Mouse (Mus musculus): ENCODE measurements at regions not wholly inside any gene's neighbourhood (a gene's known extent, or its start where the extent isn't known, plus 50 kb on each side); places are given as distances from the start of the nearest gene placed in this dataset.
A peak's percentile ranks its signal among the peaks of the same experiment; 100 is the strongest.
"Not testable (repeated sequence)": the region's sequence is repeated elsewhere in the genome, so short reads cannot be mapped to it uniquely, and the experiment has no call there.

- Histone ChIP-seq H3K9ac (no peak overlapping the region), H3K36me3 (ENCODE audit: insufficient read depth) (no peaks in the 10 kb centered on the region), H3K4me2 (no peak overlapping the region), H3K27me3 (ENCODE audit: insufficient read depth, low read length) (no peaks in the 10 kb centered on the region), H3K4me3 (ENCODE audit: low read depth, low read length) (no peak overlapping the region), H3K27ac (ENCODE audit: low read depth) (no peak overlapping the region), H3K9me3 (ENCODE audit: low read depth, low read length) (no peaks in the 10 kb centered on the region), H3K4me1 (ENCODE audit: insufficient read depth) (no peaks in the 10 kb centered on the region)
- 79% methylated on average over 5 of the region's 5 CpGs for WGBS
- ATAC-seq (ENCODE audit: insufficient read depth) (no peak), DNase-seq (no peak)
- no peak for TF ChIP-seq CTCF (IDR thresholded peaks at IDR 0.05; ENCODE audit: low read depth)
Observed at GRCm38 (mm10) chr12:48086988-48087387, 1268.3 kb upstream of the Nova1 start.

- WGBS, result 80% methylated on average over 3 of the region's 3 CpGs
- Histone ChIP-seq H3K4me2 (no peak overlapping the region), H3K27me3 (ENCODE audit: insufficient read depth, low read length) (no peaks in the 10 kb centered on the region), H3K9me3 (ENCODE audit: low read depth, low read length) (no peaks in the 10 kb centered on the region), H3K36me3 (ENCODE audit: insufficient read depth) (no peaks in the 10 kb centered on the region), H3K4me1 (ENCODE audit: insufficient read depth) (no peaks in the 10 kb centered on the region), H3K9ac (no peak overlapping the region), H3K27ac (ENCODE audit: low read depth) (no peak overlapping the region), H3K4me3 (ENCODE audit: low read depth, low read length) (no peak overlapping the region)
- TF ChIP-seq CTCF (IDR thresholded peaks at IDR 0.05; ENCODE audit: low read depth), result no peak
- DNase-seq, result no peak
- no peak for ATAC-seq (ENCODE audit: insufficient read depth)
Observed at GRCm38 (mm10) chr12:48083377-48083776, 1264.6 kb upstream of the Nova1 start.

GRCm38 (mm10) chr12:48062620-48062942 lies 1243.9 kb upstream of the Nova1 start:
- no peak overlapping the region for H3K27ac ChIP-seq (ENCODE audit: low read depth)
- H3K4me2 ChIP-seq, result no peak overlapping the region
- H3K36me3 ChIP-seq (ENCODE audit: insufficient read depth), result no peaks in the 10 kb centered on the region
- no peaks in the 10 kb centered on the region for H3K27me3 ChIP-seq (ENCODE audit: insufficient read depth, low read length)
- H3K4me1 ChIP-seq (ENCODE audit: insufficient read depth), result no peaks in the 10 kb centered on the region
- H3K9me3 ChIP-seq (ENCODE audit: low read depth, low read length), result no peaks in the 10 kb centered on the region
- H3K9ac ChIP-seq, result no peak overlapping the region
- no peak overlapping the region for H3K4me3 ChIP-seq (ENCODE audit: low read depth, low read length)
- DNase-seq, result no peak
- no peak for TF ChIP-seq CTCF (IDR thresholded peaks at IDR 0.05; ENCODE audit: low read depth)
- WGBS, result 72% methylated on average over 2 of the region's 2 CpGs
- no peak for ATAC-seq (ENCODE audit: insufficient read depth)

GRCm38 (mm10) chr12:48061898-48062619 lies 1243.3 kb upstream of the Nova1 start:
- Histone ChIP-seq H3K9ac (no peak overlapping the region), H3K36me3 (ENCODE audit: insufficient read depth) (no peaks in the 10 kb centered on the region), H3K27ac (ENCODE audit: low read depth) (no peak overlapping the region), H3K4me1 (ENCODE audit: insufficient read depth) (no peaks in the 10 kb centered on the region), H3K4me2 (no peak overlapping the region), H3K4me3 (ENCODE audit: low read depth, low read length) (no peak overlapping the region), H3K9me3 (ENCODE audit: low read depth, low read length) (no peaks in the 10 kb centered on the region), H3K27me3 (ENCODE audit: insufficient read depth, low read length) (no peaks in the 10 kb centered on the region)
- ATAC-seq (ENCODE audit: insufficient read depth) (no peak), DNase-seq (no peak)
- no peak for TF ChIP-seq CTCF (IDR thresholded peaks at IDR 0.05; ENCODE audit: low read depth)
- WGBS, result 70% methylated on average over 8 of the region's 8 CpGs

- Histone ChIP-seq H3K27ac (ENCODE audit: low read depth) (no peak overlapping the region), H3K36me3 (ENCODE audit: insufficient read depth) (no peaks in the 10 kb centered on the region), H3K9ac (no peak overlapping the region), H3K27me3 (ENCODE audit: insufficient read depth, low read length) (no peaks in the 10 kb centered on the region), H3K9me3 (ENCODE audit: low read depth, low read length) (no peaks in the 10 kb centered on the region), H3K4me3 (ENCODE audit: low read depth, low read length) (no peak overlapping the region), H3K4me2 (no peak overlapping the region), H3K4me1 (ENCODE audit: insufficient read depth) (no peaks in the 10 kb centered on the region)
- DNase-seq, result peak; percentile 1
- no peak for TF ChIP-seq CTCF (IDR thresholded peaks at IDR 0.05; ENCODE audit: low read depth)
- no peak for ATAC-seq (ENCODE audit: insufficient read depth)
Observed at GRCm38 (mm10) chr12:48020416-48020815, 1201.7 kb upstream of the Nova1 start.

- ATAC-seq (ENCODE audit: insufficient read depth) (no peak), DNase-seq (no peak)
- Histone ChIP-seq H3K4me2 (no peak overlapping the region), H3K36me3 (ENCODE audit: insufficient read depth) (no peaks in the 10 kb centered on the region), H3K9ac (no peak overlapping the region), H3K27me3 (ENCODE audit: insufficient read depth, low read length) (no peaks in the 10 kb centered on the region), H3K4me1 (ENCODE audit: insufficient read depth) (no peaks in the 10 kb centered on the region), H3K9me3 (ENCODE audit: low read depth, low read length) (no peaks in the 10 kb centered on the region), H3K4me3 (ENCODE audit: low read depth, low read length) (no peak overlapping the region), H3K27ac (ENCODE audit: low read depth) (no peak overlapping the region)
- no peak for TF ChIP-seq CTCF (IDR thresholded peaks at IDR 0.05; ENCODE audit: low read depth)
Observed at GRCm38 (mm10) chr12:47975868-47976267, 1157.1 kb upstream of the Nova1 start.

GRCm38 (mm10) chr12:47969655-47970054 lies 1150.9 kb upstream of the Nova1 start:
- Histone ChIP-seq H3K4me2 (no peak overlapping the region), H3K9ac (no peak overlapping the region), H3K4me1 (ENCODE audit: insufficient read depth) (no peaks in the 10 kb centered on the region), H3K27me3 (ENCODE audit: insufficient read depth, low read length) (no peaks in the 10 kb centered on the region), H3K4me3 (ENCODE audit: low read depth, low read length) (no peak overlapping the region), H3K9me3 (ENCODE audit: low read depth, low read length) (no peaks in the 10 kb centered on the region), H3K36me3 (ENCODE audit: insufficient read depth) (no peaks in the 10 kb centered on the region), H3K27ac (ENCODE audit: low read depth) (no peak overlapping the region)
- ATAC-seq (ENCODE audit: insufficient read depth) (no peak), DNase-seq (no peak)
- 27% methylated on average over 2 of the region's 2 CpGs for WGBS
- no peak for TF ChIP-seq CTCF (IDR thresholded peaks at IDR 0.05; ENCODE audit: low read depth)

- Histone ChIP-seq H3K4me3 (ENCODE audit: low read depth, low read length) (no peak overlapping the region), H3K36me3 (ENCODE audit: insufficient read depth) (no peaks in the 10 kb centered on the region), H3K27ac (ENCODE audit: low read depth) (no peak overlapping the region), H3K9me3 (ENCODE audit: low read depth, low read length) (no peaks in the 10 kb centered on the region), H3K9ac (no peak overlapping the region), H3K27me3 (ENCODE audit: insufficient read depth, low read length) (no peaks in the 10 kb centered on the region), H3K4me1 (ENCODE audit: insufficient read depth) (no peaks in the 10 kb centered on the region), H3K4me2 (no peak overlapping the region)
- DNase-seq, result no peak
- 83% methylated on average over 8 of the region's 8 CpGs for WGBS
- no peak for ATAC-seq (ENCODE audit: insufficient read depth)
- TF ChIP-seq CTCF (IDR thresholded peaks at IDR 0.05; ENCODE audit: low read depth), result no peak
Observed at GRCm38 (mm10) chr12:47954330-47954729, 1135.6 kb upstream of the Nova1 start.

- ATAC-seq (ENCODE audit: insufficient read depth); H3K36me3 ChIP-seq (ENCODE audit: insufficient read depth); H3K9ac ChIP-seq; H3K4me3 ChIP-seq (ENCODE audit: low read depth, low read length); H3K27me3 ChIP-seq (ENCODE audit: insufficient read depth, low read length); H3K27ac ChIP-seq (ENCODE audit: low read depth); DNase-seq; H3K4me2 ChIP-seq; H3K9me3 ChIP-seq (ENCODE audit: low read depth, low read length); H3K4me1 ChIP-seq (ENCODE audit: insufficient read depth): not testable (repeated sequence)
- WGBS, result 88% methylated on average over 2 of the region's 2 CpGs
Observed at GRCm38 (mm10) chr12:47939491-47939890, 1120.8 kb upstream of the Nova1 start.
